Mouse (Mus musculus) cerebellum, adult 2 months (tissue): ENCODE results near the gene Itga11.

Experiments
- CTCF ChIP-seq: fragments of 200-500 bp; IDR thresholded peaks from 2 replicates; pipeline ENCODE4 v1.5.1; 2011; ENCODE audit warnings: low read depth, mild to moderate bottlenecking, control low read depth, low read length, moderate library complexity, borderline replicate concordance; ENCODE audit not compliant: insufficient read depth
- POLR2A ChIP-seq: fragments of 200-500 bp; IDR thresholded peaks from 2 replicates; pipeline ENCODE4 v1.6.1; 2011; ENCODE audit warnings: low read length, control low read depth, borderline replicate concordance; ENCODE audit not compliant: insufficient read depth

GRCm38 (mm10) chr9:62789856-62790255 lies 112.2 kb downstream of the Itga11 start:
- no peak for TF ChIP-seq CTCF
- no peak for TF ChIP-seq POLR2A
